Mouse (Mus musculus): ENCODE results near the gene Fat3.

DNA sequence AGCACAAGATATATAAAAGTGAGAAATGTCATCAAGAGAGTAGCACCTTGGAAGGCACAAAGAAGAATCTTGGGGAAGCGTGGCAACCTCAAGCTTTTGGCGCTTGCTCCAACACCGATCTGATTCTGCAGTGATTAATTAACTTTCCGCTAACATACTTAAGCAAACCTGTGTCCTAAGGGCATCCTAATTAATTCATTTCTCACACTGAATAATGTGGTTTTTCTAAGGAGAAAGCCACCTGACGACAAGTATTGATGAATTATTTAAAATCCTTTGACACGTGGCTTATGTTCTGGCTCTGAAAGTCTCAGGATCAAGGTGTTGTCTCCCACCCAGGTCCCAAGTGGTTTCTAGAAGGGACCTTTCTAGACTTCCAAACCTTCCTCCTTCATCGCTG, 506.3 kb downstream of the Fat3 start:
- TF ChIP-seq USF1 (IDR thresholded peaks at IDR 0.05; ENCODE audit: low read depth) (no peak), CTCF (IDR thresholded peaks at IDR 0.05; ENCODE audit: control insufficient read depth, insufficient read depth, insufficient read length) (no peak), MAX (IDR thresholded peaks at IDR 0.05) (no peak), CEBPB (IDR thresholded peaks at IDR 0.05; ENCODE audit: low read depth) (no peak)

Data from C2C12 (cell line).